Mouse (Mus musculus): ENCODE measurements around the gene Ppm1j.
A peak's percentile ranks its signal among the peaks of the same experiment; 100 is the strongest.

The Ppm1j gene

DNA sequence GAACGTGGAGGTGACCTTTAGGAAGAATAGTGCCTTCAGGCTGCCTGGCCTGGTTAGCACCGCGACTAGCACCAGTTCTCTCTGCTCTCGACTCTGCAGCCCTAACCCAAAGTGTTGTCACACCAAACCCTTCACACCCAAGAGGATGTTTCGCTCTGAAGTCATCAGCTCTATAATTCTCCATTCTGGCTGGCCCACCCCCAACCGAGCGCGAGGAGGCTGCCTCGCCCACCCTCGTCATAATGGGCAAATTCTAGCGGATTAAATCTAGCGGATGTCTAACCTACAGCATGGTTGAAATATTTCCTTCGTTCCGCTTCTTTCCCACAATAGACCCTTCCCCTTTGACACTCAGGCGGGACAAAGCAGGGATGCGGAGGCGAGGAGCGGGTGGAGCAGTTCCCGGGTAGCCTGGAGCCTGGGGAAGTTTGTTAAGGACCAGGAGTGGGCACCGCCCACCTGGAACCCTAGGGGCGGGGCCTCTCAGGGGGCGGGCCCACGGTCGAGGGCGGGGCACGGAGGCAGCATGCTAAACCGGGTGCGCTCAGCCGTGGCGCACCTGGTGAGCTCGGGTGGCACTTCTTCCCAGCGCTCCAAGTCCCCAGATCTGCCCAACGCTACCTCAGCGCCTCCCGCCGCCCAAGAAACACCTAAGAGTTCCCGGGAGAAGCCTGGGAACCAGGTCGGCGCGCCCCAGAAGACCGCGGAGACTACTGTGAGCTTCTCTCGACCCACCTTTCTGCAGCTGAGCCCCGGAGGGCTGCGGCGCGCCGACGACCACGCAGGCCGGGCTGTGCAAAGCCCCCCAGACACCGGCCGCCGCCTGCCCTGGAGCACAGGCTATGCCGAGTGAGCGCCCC is at the start of gene Ppm1j:
TSS of gene Ppm1j (plus strand) at position 496 of the 860 bp plus-strand sequence.
- peak; percentile 88 for DNase-seq (ENCODE audit: low read depth)

DNA sequence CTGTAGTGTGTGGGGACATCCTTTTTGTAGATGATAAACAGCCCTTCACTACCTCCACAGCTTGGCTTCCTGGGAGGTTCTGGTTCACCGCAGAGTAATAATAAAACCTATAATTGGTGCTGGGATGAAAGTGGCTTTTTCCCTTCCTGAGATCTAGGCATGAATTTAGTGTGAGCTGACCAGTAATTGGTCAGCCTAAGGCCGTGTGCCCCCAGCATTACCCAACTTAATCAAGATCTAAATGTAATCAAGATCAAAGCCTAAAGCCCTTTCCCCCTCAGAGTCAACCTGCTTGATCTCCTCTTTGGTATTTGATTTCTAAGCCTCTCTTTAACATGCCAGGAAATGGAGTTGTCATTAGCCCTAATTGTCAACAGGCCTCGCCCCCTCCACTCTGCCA is 47.9 kb upstream of the Ppm1j start:
- DNase-seq (ENCODE audit: low read depth), result no peak

DNA sequence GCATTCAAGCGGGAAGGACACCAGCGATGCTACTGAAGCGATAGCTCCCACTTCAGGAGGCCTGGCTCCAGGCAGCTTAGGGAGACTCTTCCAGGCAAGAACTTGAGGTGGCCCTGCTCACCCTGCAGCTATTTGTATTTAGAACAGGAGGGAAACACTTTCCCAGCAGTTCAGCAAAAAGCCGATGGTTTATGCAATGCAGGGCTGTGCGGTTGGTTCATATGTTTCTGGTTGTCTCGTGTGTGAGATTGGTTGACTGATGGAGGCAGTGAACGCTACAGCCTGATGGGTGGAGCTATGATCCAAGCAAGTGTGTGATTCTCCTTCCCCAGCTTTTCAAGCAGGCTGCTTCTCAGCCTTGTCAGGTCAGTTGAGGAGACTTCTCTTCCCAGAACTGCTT is 46.2 kb upstream of the Ppm1j start:
- DNase-seq (ENCODE audit: low read depth), result no peak

DNA sequence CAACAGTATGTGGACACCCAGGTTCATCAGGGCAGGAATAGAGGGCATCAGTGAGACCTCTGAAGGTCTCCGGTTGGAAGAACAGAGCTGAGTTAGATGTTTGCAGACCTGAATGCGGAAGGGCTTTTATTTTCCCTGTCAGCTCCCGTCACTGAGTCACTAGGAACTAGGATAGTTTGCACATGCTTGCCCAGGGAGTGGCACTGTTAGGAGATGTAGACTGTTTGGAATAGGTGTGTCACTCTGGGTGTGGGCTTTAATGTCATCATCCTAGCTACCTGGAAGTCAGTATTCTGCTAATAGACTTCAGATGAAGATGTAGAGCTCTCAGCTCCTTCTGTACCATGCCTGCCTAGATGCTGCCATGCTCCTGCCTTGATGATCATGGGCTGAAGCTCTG is 38.9 kb upstream of the Ppm1j start:
- DNase-seq (ENCODE audit: low read depth), result no peak

DNA sequence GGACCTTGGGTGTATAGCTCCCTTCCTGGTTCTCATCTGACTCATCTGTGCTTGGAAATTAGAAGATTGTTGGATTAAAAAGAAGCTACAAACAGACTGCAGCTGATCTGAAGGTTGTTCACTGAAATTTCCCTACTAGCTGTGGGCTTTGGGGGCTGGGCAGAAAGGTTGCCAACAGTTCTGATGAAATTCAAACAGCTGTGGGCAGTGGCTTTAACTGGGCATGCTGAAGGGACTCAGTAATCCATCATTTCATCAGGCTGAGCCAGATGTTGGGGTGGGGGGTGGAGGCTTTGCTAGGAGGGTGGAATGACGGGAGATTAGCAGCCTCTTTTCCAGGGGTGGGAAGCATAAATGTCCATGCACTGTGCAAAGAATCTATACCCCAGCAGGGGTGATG is 37.7 kb upstream of the Ppm1j start:
- no peak for DNase-seq (ENCODE audit: low read depth)

DNA sequence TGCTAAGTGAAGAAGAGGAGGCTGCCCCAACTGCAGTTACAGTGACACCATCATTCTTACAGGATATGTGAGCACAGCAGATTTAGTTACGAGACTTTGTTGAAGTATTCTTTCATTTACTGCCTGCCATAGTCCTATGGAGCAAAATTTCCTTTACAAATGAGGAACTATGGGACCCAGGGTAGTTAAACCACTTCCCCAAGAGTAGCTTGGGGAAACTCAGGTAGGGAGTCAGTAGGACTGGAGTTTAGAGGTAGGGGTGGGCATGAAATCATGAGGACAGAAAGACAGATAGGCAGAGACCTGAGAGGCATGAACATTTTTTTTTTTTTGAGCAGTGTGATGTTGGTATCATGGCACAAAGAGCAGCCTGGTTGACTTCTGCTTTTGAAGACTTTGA is 37.0 kb upstream of the Ppm1j start:
- no peak for DNase-seq (ENCODE audit: low read depth)

DNA sequence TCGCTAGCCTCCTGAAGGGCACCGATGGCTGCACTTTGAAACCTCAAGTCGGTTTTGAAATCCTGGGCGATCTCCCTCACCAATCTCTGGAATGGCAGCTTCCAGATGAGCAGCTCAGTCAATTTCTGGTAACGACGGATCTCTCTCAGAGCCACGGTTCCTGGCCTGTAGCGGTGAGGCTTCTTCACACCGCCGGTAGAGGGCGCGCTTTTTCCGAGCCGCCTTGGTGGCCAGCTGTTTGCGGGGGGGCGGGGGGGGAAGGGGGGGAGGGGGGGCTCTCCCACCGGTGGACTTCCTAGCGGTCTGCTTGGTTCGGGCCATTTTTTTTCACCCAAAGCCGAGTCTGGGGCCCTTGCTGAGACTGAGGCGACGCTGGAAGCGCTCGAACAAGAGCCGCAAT is 28.0 kb upstream of the Ppm1j start:
- DNase-seq (ENCODE audit: low read depth), result peak; percentile 73

DNA sequence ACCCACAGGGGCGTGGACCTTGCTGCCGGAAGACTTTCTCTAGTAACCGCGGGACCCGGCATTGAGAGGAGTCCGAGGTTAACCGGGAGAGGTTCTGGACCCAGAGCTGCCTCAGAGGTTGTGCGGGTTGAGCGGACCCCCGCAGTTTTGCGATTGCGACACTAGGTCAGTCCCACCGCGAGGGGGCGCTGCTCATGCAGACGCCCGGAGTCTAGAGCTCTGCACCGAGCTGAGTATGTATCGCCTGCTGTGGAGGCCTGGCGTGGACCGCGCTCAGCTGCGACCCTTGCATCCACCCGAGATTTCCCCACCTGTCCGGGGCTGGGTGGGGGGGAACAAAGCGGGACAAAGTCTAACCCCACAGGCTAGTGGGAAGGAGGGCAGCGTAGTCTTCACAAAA is 22.4 kb upstream of the Ppm1j start:
- DNase-seq (ENCODE audit: low read depth), result peak; percentile 85

DNA sequence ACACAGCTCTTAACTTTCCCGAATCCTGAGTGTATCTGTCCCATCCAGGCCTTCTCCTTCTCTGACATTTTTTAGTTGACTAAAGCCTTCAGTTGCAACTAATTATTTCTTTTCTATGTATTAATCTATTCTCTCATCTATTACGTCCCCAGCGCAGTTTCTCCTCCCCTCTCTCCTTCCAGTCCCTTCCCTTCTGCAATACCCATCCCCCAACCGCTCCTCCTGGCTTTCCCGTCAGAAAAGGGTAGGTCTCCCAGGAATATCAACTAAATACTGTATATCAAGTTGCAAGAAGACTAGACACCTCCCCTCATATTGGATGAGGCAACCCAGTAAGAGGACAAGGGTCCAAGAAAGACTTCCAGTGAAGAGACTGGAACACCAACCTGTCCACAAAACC is 22.0 kb upstream of the Ppm1j start:
- DNase-seq (ENCODE audit: low read depth), result no peak

DNA sequence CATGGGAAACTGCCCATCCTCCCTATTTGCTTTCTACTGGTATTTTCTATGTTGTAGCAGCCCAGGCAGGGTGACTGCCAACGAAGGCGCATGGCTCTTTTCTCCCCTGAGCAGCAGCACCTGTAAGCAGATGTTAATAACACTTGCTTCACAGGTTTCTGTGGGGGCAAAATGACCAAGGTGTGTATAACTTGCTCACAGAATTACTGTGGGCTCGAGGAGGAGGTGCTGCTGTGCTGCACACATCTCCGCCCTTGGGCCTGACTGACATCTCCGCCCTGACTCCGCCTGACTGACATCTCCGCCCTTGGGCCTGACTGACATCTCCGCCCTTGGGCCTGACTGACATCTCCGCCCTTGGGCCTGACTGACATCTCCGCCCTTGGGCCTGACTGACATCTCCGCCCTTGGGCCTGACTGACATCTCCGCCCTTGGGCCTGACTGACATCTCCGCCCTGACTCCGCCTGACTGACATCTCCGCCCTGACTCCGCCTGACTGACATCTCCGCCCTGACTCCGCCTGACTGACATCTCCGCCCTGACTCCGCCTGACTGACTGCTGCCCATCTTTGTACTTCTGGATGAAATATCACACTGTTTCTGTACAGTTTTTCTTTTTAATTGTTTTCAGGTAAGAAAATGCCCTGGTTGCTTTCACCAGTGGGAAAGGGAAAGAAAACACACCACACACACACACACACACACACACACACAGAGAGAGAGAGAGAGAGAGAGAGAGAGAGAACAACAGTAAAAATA is 18.6 kb upstream of the Ppm1j start:
- peak; percentile 61 for DNase-seq (ENCODE audit: low read depth)

DNA sequence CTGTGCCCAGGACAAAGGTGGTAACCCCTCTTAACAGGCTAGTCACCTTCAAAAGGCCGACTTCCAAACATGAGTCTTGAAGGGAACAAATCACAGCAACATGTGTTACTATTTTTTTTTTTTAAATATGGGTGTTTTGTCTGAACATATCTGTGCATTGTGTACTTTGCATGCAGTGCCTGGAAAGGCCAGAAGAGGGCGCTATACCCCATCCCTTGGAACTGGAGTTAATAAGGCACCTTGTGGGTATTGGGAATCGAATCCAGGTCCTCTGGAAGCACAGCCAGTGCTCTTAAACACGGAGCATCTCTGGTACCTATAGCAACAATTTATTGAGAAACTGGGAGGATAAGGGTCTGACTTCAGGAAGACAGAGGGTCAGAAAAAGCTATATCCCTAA is 15.8 kb upstream of the Ppm1j start:
- peak; percentile 84 for DNase-seq (ENCODE audit: low read depth)

DNA sequence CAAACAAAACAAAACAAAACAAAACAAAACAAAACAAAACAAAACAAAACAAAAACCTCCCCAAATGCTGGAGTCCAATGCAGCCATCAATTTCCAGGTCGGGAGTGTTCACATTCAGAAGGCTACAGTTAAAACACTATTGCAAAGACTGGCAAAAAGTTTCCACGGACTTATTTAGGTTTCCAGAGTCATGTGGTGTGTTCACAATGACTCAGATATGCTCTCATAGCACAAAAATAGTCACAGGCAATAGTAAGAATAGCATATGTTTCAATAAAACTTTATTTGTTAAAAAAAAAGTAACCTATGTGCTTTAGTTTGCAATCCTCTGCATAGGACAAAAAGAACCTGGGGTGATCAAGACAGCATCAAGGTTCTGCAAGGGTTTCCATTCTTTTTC is 13.7 kb upstream of the Ppm1j start:
- DNase-seq (ENCODE audit: low read depth), result no peak

DNA sequence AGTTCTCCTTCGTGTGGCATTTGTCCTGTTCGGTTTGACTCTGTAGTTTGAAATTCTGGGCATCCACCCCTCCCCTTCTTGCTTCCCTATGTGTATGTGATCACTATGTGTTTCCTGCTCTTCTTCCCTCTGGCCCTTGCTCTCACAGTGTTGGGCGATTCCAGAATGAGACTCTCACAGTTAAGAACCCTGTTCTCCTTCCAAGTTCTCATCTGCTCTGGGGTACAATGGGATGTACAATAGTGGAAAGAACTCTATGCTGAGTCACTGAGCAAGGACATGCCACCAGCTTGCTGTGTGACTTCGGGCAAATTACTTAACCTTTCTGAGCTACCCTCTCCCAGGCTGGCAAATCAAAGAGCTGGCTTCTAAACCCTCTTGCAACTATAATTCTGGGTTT is 13.1 kb upstream of the Ppm1j start:
- DNase-seq (ENCODE audit: low read depth), result no peak

DNA sequence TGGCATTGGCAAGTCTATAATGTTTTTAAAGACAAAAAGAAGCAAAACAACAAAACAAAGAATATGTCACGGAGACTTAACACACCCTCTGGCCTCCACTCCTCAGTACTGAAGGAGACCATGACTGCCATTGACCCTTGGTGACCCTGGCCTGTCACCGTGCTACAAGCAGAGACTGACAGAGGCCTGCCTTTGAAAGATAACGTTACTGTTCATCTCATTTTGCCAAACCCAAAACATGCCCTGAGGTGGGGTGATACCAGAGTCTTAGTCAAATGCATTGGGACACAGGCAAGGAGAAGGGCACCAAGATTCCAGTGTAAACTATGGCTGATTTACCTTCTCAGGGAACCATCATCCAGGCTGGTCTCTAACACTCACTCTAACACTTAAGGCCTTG is 11.7 kb upstream of the Ppm1j start:
- no peak for DNase-seq (ENCODE audit: low read depth)

DNA sequence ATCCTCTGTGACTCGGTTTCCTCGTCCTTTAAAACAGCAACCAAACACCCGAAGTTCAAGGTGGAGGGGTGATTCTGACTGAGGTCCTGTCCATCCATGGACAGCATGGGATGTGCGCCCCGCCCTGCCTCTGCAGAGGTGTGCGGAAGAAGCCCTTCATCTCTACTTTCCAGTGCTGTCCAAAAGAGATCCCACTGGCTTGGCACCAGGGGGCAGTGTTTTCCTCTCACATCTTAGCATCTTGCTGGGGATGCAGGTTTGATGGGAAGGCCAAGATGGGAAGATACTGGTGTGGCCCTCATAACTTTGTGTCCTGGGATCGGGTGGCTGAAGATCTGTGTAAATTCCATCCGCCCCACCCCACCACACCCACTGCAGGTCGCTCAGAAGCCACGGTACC is 10.8 kb upstream of the Ppm1j start:
- DNase-seq (ENCODE audit: low read depth), result peak; percentile 71

DNA sequence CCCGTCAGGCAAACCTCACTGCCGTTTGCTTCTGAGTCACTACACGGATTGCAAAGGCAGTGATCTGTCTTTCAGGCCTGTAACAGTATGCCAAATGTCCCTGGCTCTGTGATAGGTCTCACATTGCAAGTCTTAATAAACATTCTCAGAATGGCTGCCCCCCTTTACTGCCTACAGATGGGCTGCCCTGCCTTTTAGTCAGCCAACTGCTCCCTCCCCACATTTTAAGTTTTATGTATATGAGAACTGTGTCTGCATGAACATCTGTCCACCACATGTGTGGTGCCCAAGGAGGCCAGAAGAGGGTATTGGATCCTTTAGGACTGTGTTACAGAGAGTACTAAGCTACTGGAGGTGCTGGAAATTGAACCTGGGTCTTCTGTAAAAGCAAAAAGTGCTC is 9.9 kb upstream of the Ppm1j start:
- no peak for DNase-seq (ENCODE audit: low read depth)

DNA sequence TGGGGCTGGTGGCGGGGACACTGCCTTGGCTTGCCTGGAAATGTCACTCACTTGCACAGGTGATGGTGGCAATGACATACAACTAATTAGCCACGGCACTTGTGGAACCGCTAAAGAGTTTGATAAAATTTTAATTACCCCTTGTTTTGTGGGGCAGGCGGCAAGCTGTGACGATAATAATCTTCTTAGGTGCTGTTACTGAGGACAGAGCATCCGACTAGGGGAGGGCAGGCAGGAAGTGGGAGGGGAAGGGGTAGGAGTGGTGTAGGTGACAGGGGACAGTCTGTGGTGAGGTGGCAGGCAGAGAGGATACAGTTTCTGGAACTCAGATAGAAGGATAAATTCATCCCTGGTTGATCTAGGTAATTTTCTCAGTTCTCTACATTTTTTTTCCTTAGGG is 9.4 kb upstream of the Ppm1j start:
- DNase-seq (ENCODE audit: low read depth), result peak; percentile 85

DNA sequence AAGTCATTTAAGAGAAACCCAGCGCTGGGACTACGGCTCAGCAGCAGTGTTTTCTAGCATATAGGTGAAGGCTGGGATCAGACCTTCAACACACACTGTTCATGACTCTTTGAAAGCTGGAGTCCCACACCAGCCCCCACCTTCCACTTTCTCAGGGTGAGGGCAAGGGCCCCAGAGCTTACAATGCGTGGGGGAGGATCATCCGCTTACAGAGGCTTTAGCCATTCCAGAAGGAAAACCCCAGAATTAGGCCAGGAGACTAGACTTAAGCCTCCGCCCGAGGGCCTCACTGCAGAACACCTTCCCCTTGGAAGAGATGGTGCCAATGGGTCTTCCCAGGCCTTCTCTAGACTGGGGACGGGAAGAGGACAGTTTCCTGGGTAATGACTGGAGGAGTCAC is 7.6 kb upstream of the Ppm1j start:
- no peak for DNase-seq (ENCODE audit: low read depth)

DNA sequence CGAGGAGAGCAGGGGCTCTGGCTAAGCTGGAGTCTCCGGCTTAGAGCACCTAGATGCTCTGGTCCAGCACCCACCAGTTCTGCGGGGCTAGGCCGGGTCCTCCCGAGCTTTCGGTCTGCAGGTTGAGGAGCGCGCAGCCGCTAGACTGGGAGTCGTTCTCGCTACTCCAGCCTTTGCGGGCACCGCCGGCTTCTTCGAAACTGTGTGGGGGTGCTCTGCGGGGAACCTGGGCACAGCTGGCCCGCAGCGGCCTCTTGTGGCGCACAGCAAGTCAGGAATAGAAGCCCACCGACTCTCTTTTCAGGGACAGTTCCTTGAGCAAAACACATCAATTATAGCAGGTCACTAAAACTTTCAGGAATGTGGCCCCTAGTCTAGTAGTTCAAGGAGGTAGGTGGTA is 3.5 kb upstream of the Ppm1j start:
- DNase-seq (ENCODE audit: low read depth), result peak; percentile 73

DNA sequence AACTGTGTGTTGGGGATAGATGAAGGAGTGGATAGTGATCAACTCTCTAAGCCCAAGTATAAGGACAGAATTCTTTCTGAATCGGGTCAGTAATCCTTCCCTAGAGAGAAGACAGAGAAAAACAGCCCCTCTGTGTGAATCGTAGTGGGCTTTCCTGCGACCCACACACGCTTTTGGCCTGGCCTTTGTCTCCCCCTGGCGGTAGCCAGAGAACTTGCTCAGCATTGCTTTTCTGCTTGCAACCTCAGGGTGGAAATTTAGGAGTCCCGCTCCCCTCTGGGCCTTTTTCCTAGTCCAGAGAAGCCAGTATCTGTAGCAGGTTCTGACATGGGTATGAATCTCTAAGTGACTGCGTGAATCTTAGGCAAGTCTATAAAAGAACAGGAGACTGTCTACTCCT is 907 bp upstream of the Ppm1j start:
- peak; percentile 86 for DNase-seq (ENCODE audit: low read depth)

DNA sequence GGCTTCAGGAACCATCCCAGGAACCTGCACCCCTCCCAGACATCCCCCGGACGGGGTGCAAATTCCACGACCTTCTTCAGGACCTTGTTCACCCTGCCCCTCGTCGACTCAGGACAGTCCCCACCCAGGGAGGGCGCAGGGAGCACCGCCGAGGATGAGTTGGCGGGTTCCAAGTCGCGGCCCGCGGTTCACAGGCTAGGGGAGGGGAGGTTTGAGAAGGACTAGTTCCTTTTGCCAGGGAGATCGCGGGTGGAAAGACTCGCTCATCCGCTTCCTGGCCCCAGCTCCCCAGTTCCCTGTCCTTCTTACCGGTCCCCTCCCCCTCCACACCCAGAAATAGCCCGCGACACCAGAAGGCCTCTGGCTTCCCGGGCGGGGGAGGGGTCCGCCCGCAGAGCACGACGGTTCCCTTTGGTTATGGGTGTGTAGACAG is 631 bp downstream of the Ppm1j start, which contains the start of gene Fam19a3:
TSS of gene Fam19a3 (minus strand) at position 370 of the 433 bp plus-strand sequence.
- peak; percentile 75 for DNase-seq (ENCODE audit: low read depth)

DNA sequence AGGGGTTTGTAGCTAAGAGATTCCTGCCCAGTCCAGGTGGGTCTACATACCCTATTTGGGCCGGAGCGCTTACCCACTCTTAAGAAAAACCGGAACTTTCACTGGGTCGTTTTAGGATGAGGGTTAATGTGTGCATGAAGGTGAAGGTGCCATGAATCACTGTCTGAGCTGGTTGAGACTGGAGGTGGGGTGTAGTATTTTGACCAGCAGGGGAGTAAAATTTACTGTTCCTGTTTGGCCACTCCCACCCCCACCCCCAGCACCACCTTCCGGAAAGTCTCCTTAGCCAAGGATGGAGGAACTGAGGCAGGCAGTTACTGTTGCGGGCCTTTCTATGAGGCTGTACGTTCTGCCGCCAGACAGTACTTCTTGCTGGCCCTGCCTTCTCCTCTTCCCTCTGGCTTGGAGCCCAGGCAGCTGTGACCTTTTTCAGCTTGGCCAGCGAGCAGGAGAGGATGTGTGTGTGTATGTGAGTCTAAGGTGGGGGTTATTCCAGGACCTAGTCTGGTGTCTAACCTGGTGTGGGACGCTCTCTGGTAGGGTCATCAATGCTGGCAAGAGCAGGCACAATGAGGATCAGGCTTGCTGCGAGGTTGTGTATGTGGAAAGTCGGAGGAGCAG is 1.3 kb downstream of the Ppm1j start:
- DNase-seq (ENCODE audit: low read depth), result peak; percentile 70

DNA sequence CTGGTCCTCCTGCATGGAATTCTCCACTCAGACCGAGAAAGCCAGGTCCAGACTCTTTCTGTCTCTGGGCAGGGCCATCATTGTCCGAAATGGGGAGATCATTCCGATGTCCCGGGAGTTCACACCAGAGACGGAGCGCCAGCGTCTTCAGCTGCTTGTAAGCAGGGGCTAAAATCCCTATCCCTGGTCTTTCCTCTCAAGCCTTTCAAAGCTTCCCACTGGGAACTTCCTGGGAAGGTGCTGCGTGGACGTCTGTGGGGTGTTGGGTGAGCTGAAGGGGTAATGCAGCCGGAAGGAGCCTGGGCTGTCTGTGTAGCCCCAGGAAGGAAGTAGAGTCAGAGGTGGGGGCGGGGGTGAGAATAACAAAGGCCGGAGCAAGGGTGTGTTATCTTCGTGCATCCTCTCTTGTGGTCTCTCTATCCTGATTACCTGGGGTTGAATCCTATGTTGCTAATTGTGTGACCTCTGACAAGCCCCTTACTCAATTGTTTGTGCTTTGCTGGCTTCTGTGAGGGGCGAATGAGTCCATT is 3.2 kb downstream of the Ppm1j start:
- DNase-seq (ENCODE audit: low read depth), result peak; percentile 73
